In genomic region chr7:80233799-80234198, GRCm38 (mm10) we compare ENCODE assay signal across 9 mouse cellular contexts. TPM values are rescaled to one million over a fixed set of nuclear protein-coding genes. Genes with fewer than 3 reads are reported as not detected.
DNase-seq lines count a peak whose midpoint lies in the region; ATAC-seq and TF ChIP-seq lines count a peak whose summit lies in the region.
"Had no signal": no experiment of that assay in that cellular context is flagged by ENCODE, and none has a peak within 500 bp of the region (broad histone marks: within the 10 kb centered on the region; RNA-seq: fewer than 3 reads in every experiment).

No protein-coding gene starts in this region.

- 65% methylated on average over 9 of the region's 9 CpGs for WGBS in cerebellum, adult 2 months
- 78% methylated on average over 9 of the region's 9 CpGs for WGBS in midbrain, embryonic 10.5 days
- 81% methylated on average over 9 of the region's 9 CpGs for WGBS in midbrain, embryonic 11.5 days
- 78% methylated on average over 9 of the region's 9 CpGs for WGBS in limb, embryonic 14.5 days
- WGBS in stomach, embryonic 16.5 days: 68% methylated on average over 9 of the region's 9 CpGs

- peaks cover 16% of the 10 kb centered on the region for H3K36me3 ChIP-seq in midbrain, embryonic 10.5 days
- H3K36me3 ChIP-seq in midbrain, embryonic 11.5 days (ENCODE audit: control insufficient read depth, insufficient read depth, low read length): peaks cover 3% of the 10 kb centered on the region; the same call in 1 of the 2 replicates
- H3K36me3 ChIP-seq in limb, embryonic 14.5 days (ENCODE audit: control insufficient read depth, insufficient read depth, low read length): peaks cover 6% of the 10 kb centered on the region
- H3K36me3 ChIP-seq in stomach, embryonic 16.5 days (ENCODE audit: control insufficient read depth, insufficient read depth, low read length): peaks cover 5% of the 10 kb centered on the region; the same call in 1 of the 2 replicates

- H3K4me1 ChIP-seq in cerebellum, adult 2 months (ENCODE audit: control insufficient read depth, insufficient read depth, low read length): peaks cover 3% of the 10 kb centered on the region; the same call in 1 of the 2 replicates
- H3K4me1 ChIP-seq in midbrain, embryonic 10.5 days: peaks cover 42% of the 10 kb centered on the region
- H3K4me1 ChIP-seq in midbrain, embryonic 11.5 days (ENCODE audit: control insufficient read depth, insufficient read depth, low read length): peaks cover 9% of the 10 kb centered on the region; the same call in 1 of the 2 replicates
- peaks cover 11% of the 10 kb centered on the region for H3K4me1 ChIP-seq in limb, embryonic 14.5 days (ENCODE audit: control insufficient read depth, insufficient read depth, low read length)
- H3K4me1 ChIP-seq in stomach, embryonic 16.5 days (ENCODE audit: control insufficient read depth, insufficient read depth, low read length): peaks cover 5% of the 10 kb centered on the region; the same call in 1 of the 2 replicates

- H3K27me3 ChIP-seq in cerebellum, adult 2 months (ENCODE audit: control insufficient read depth, insufficient read depth, low read length): no peaks in the 10 kb centered on the region
- H3K27me3 ChIP-seq in midbrain, embryonic 10.5 days (ENCODE audit: low read depth, poor library complexity, severe bottlenecking): peaks cover 19% of the 10 kb centered on the region; the same call in 1 of the 2 replicates
- no peaks in the 10 kb centered on the region for H3K27me3 ChIP-seq in midbrain, embryonic 11.5 days (ENCODE audit: control insufficient read depth, insufficient read depth, low read length)
- no peaks in the 10 kb centered on the region for H3K27me3 ChIP-seq in limb, embryonic 14.5 days (ENCODE audit: control insufficient read depth, insufficient read depth, low read length)
- no peaks in the 10 kb centered on the region for H3K27me3 ChIP-seq in stomach, embryonic 16.5 days (ENCODE audit: control insufficient read depth, insufficient read depth, low read length)

- no peak for ATAC-seq in midbrain, embryonic 11.5 days (ENCODE audit: low FRiP score)
- no peak for ATAC-seq in limb, embryonic 14.5 days (ENCODE audit: low FRiP score, low read depth)
- ATAC-seq in stomach, embryonic 16.5 days (ENCODE audit: insufficient read depth, low FRiP score): no peak

- DNase-seq in cerebellum, adult 2 months: no peak
- DNase-seq in cerebellum, adult 11-12 months: no peak
- no peak for DNase-seq in midbrain, embryonic 10.5 days (ENCODE audit: low spot score)
- DNase-seq in midbrain, embryonic 11.5 days (ENCODE audit: low spot score, missing footprints): no peak
- no peak for DNase-seq in limb, embryonic 14.5 days (ENCODE audit: low spot score)
- DNase-seq in thymus, postnatal 0 days (ENCODE audit: low spot score): no peak
- DNase-seq in urinary bladder, adult 18-20 months (ENCODE audit: low spot score in 2 of 2): no peak
- DNase-seq: right cerebral cortex, postnatal 14 days had no signal

- peak overlapping the region; percentile 7 for H3K4me3 ChIP-seq in cerebellum, adult 2 months (replicated peaks; ENCODE audit: insufficient read depth, low read depth, low read length)
- peak overlapping the region; percentile 81 for H3K4me3 ChIP-seq in midbrain, embryonic 10.5 days
- H3K4me3 ChIP-seq in midbrain, embryonic 11.5 days (ENCODE audit: low read depth, low read length): no peak overlapping the region
- H3K4me3 ChIP-seq in limb, embryonic 14.5 days (replicated peaks; ENCODE audit: low read length): no peak overlapping the region; the same call in 1 of the 2 replicates
- H3K4me3 ChIP-seq in stomach, embryonic 16.5 days (replicated peaks; ENCODE audit: low read length): peak overlapping the region; percentile 84

- no peak for TF ChIP-seq POLR2A in cerebellum, adult 2 months (IDR thresholded peaks at IDR 0.05; ENCODE audit: borderline replicate concordance, insufficient read depth, low read length)
- TF ChIP-seq POLR2A in limb, embryonic 14.5 days (IDR thresholded peaks at IDR 0.05; ENCODE audit: borderline replicate concordance, extremely low read depth, insufficient read depth, insufficient read length): no peak

- H3K4me2 ChIP-seq in midbrain, embryonic 11.5 days: no peak overlapping the region; the same call in 1 of the 2 replicates
- peak overlapping the region; percentile 94; the same call in 1 of the 2 replicates for H3K4me2 ChIP-seq in limb, embryonic 14.5 days (replicated peaks; ENCODE audit: low read depth, low read length, severe bottlenecking)
- peak overlapping the region; percentile 65 for H3K4me2 ChIP-seq in stomach, embryonic 16.5 days (ENCODE audit: low read depth, low read length)

- H3K9ac ChIP-seq in midbrain, embryonic 11.5 days (ENCODE audit: low read length): no peak overlapping the region
- no peak overlapping the region for H3K9ac ChIP-seq in limb, embryonic 14.5 days (ENCODE audit: low read depth, low read length, severe bottlenecking)
- peak overlapping the region; percentile 46; the same call in 1 of the 2 replicates for H3K9ac ChIP-seq in stomach, embryonic 16.5 days (ENCODE audit: low read length)

- no peaks in the 10 kb centered on the region for H3K9me3 ChIP-seq in midbrain, embryonic 10.5 days (replicated peaks)
- no peaks in the 10 kb centered on the region for H3K9me3 ChIP-seq in midbrain, embryonic 11.5 days (ENCODE audit: control insufficient read depth, low read length)
- no peaks in the 10 kb centered on the region for H3K9me3 ChIP-seq in limb, embryonic 14.5 days (ENCODE audit: control insufficient read depth, low read length)
- H3K9me3 ChIP-seq in stomach, embryonic 16.5 days (replicated peaks; ENCODE audit: control insufficient read depth, low read length): no peaks in the 10 kb centered on the region

- TF ChIP-seq CTCF in cerebellum, adult 2 months (IDR thresholded peaks at IDR 0.05; ENCODE audit: borderline replicate concordance, insufficient read depth, low read depth, low read length): no peak

- no peak overlapping the region for H3K27ac ChIP-seq in cerebellum, adult 2 months (ENCODE audit: insufficient read depth, low read length)
- H3K27ac ChIP-seq in midbrain, embryonic 10.5 days (replicated peaks): no peak overlapping the region
- no peak overlapping the region for H3K27ac ChIP-seq in midbrain, embryonic 11.5 days (ENCODE audit: low read depth, low read length)
- H3K27ac ChIP-seq in limb, embryonic 14.5 days (replicated peaks; ENCODE audit: low read depth, low read length): no peak overlapping the region
- no peak overlapping the region for H3K27ac ChIP-seq in stomach, embryonic 16.5 days (ENCODE audit: low read length)

RNA-seq across cellular contexts. Expression of gene Gdpgp1, which starts 1.1 kb away (rescaled TPM):
- 3.9 and 4.1 TPM in 2 replicates for polyA plus RNA-seq in cerebellum, adult 2 months (2012; rRNA removed)
- 5.6 and 6.3 TPM in 2 replicates for polyA plus RNA-seq in midbrain, embryonic 10.5 days (2016; fragmentation: Nextera tagmentation; extraction: Ambion mirVana)
- polyA plus RNA-seq in midbrain, embryonic 11.5 days (2014; fragmentation: Nextera tagmentation; extraction: Ambion mirVana): 3.8 and 4.5 TPM in 2 replicates
- polyA plus RNA-seq in limb, embryonic 14.5 days (2012; rRNA removed): 2.0 TPM in 2 replicates
- 2.1 and 2.4 TPM in 2 replicates for polyA plus RNA-seq in limb, embryonic 14.5 days (2014; fragmentation: Nextera tagmentation; extraction: Ambion mirVana)
- polyA plus RNA-seq in stomach, embryonic 16.5 days (2015; fragmentation: Nextera tagmentation; extraction: Ambion mirVana): 4.0 and 4.7 TPM in 2 replicates
- 2.7 and 3.4 TPM in 2 replicates for polyA plus RNA-seq in thymus, postnatal 0 days (2015; fragmentation: Nextera tagmentation; extraction: Ambion mirVana)

RNA-seq across cellular contexts. Expression of gene Cib1, which starts 1.2 kb away (rescaled TPM):
- 40.1 and 45.0 TPM in 2 replicates for polyA plus RNA-seq in cerebellum, adult 2 months (2012; rRNA removed)
- 63.3 and 77.6 TPM in 2 replicates for polyA plus RNA-seq in midbrain, embryonic 10.5 days (2016; fragmentation: Nextera tagmentation; extraction: Ambion mirVana)
- polyA plus RNA-seq in midbrain, embryonic 11.5 days (2014; fragmentation: Nextera tagmentation; extraction: Ambion mirVana): 49.8 and 55.0 TPM in 2 replicates
- 37.8 and 52.0 TPM in 2 replicates for polyA plus RNA-seq in limb, embryonic 14.5 days (2012; rRNA removed)
- polyA plus RNA-seq in limb, embryonic 14.5 days (2014; fragmentation: Nextera tagmentation; extraction: Ambion mirVana): 66.1 and 72.1 TPM in 2 replicates
- 141 and 167 TPM in 2 replicates for polyA plus RNA-seq in stomach, embryonic 16.5 days (2015; fragmentation: Nextera tagmentation; extraction: Ambion mirVana)
- 186 and 189 TPM in 2 replicates for polyA plus RNA-seq in thymus, postnatal 0 days (2015; fragmentation: Nextera tagmentation; extraction: Ambion mirVana)

RNA-seq across cellular contexts. Expression of gene Ttll13, which starts 12.4 kb away (rescaled TPM):
- 0.69 and 0.98 TPM in 2 replicates for polyA plus RNA-seq in cerebellum, adult 2 months (2012; rRNA removed)
- polyA plus RNA-seq in midbrain, embryonic 10.5 days (2016; fragmentation: Nextera tagmentation; extraction: Ambion mirVana): 0.68 and 0.94 TPM in 2 replicates
- 0.53 and 0.91 TPM in 2 replicates for polyA plus RNA-seq in midbrain, embryonic 11.5 days (2014; fragmentation: Nextera tagmentation; extraction: Ambion mirVana)
- polyA plus RNA-seq in limb, embryonic 14.5 days (2012; rRNA removed): 0.28 and 0.59 TPM in 2 replicates
- 0.73 and 0.94 TPM in 2 replicates for polyA plus RNA-seq in limb, embryonic 14.5 days (2014; fragmentation: Nextera tagmentation; extraction: Ambion mirVana)
- 0.56 and 1.1 TPM in 2 replicates for polyA plus RNA-seq in stomach, embryonic 16.5 days (2015; fragmentation: Nextera tagmentation; extraction: Ambion mirVana)
- 0.44 and 0.70 TPM in 2 replicates for polyA plus RNA-seq in thymus, postnatal 0 days (2015; fragmentation: Nextera tagmentation; extraction: Ambion mirVana)

RNA-seq across cellular contexts. Expression of gene Ngrn, which starts 27.2 kb away (rescaled TPM):
- polyA plus RNA-seq in cerebellum, adult 2 months (2012; rRNA removed): 67.1 and 70.8 TPM in 2 replicates
- 44.8 and 48.9 TPM in 2 replicates for polyA plus RNA-seq in midbrain, embryonic 10.5 days (2016; fragmentation: Nextera tagmentation; extraction: Ambion mirVana)
- 53.1 and 53.2 TPM in 2 replicates for polyA plus RNA-seq in midbrain, embryonic 11.5 days (2014; fragmentation: Nextera tagmentation; extraction: Ambion mirVana)
- 50.0 and 51.6 TPM in 2 replicates for polyA plus RNA-seq in limb, embryonic 14.5 days (2012; rRNA removed)
- polyA plus RNA-seq in limb, embryonic 14.5 days (2014; fragmentation: Nextera tagmentation; extraction: Ambion mirVana): 47.5 and 49.9 TPM in 2 replicates
- 52.2 and 53.3 TPM in 2 replicates for polyA plus RNA-seq in stomach, embryonic 16.5 days (2015; fragmentation: Nextera tagmentation; extraction: Ambion mirVana)
- polyA plus RNA-seq in thymus, postnatal 0 days (2015; fragmentation: Nextera tagmentation; extraction: Ambion mirVana): 65.6 and 65.8 TPM in 2 replicates

RNA-seq across cellular contexts. Expression of gene Vps33b, which starts 35.6 kb away (rescaled TPM):
- polyA plus RNA-seq in cerebellum, adult 2 months (2012; rRNA removed): 30.9 and 31.5 TPM in 2 replicates
- 16.6 and 19.9 TPM in 2 replicates for polyA plus RNA-seq in midbrain, embryonic 10.5 days (2016; fragmentation: Nextera tagmentation; extraction: Ambion mirVana)
- 12.6 and 14.3 TPM in 2 replicates for polyA plus RNA-seq in midbrain, embryonic 11.5 days (2014; fragmentation: Nextera tagmentation; extraction: Ambion mirVana)
- 17.0 and 19.1 TPM in 2 replicates for polyA plus RNA-seq in limb, embryonic 14.5 days (2012; rRNA removed)
- polyA plus RNA-seq in limb, embryonic 14.5 days (2014; fragmentation: Nextera tagmentation; extraction: Ambion mirVana): 8.6 and 9.2 TPM in 2 replicates
- polyA plus RNA-seq in stomach, embryonic 16.5 days (2015; fragmentation: Nextera tagmentation; extraction: Ambion mirVana): 12.5 and 13.2 TPM in 2 replicates
- polyA plus RNA-seq in thymus, postnatal 0 days (2015; fragmentation: Nextera tagmentation; extraction: Ambion mirVana): 5.6 and 6.8 TPM in 2 replicates

Comparison
In these comparisons a context has a peak if more than half of its experiments do, and no peak if none do; other contexts are left out.
1. H3K4me3 ChIP-seq: peak in cerebellum, adult 2 months (single experiment), midbrain, embryonic 10.5 days (single experiment) and stomach, embryonic 16.5 days (single experiment); none in midbrain, embryonic 11.5 days (single experiment) and limb, embryonic 14.5 days (single experiment).